Mouse (Mus musculus) hindbrain, embryonic 16.5 days (tissue): ENCODE data around the gene Avp. TPM values are rescaled to one million over a fixed set of nuclear protein-coding genes. Genes with fewer than 3 reads are reported as not detected.

Experiments used
- ATAC-seq: fragments of 200-750 bp; cut with Nextera tagmentation; 2 replicates; pipeline ENCODE4 v1.8.0; 2017; ENCODE audit warnings: moderate TSS enrichment, moderate library complexity
- H3K27ac ChIP-seq: fragments of 300-500 bp; sonication (generic); 2 replicates; pipeline ENCODE4 v1.5.1; 2014; ENCODE audit warnings: low read depth, mild to moderate bottlenecking, control low read depth, low read length, moderate library complexity
- H3K27me3 ChIP-seq: fragments of 300-500 bp; sonication (generic); replicated peaks from 2 replicates; pipeline ENCODE4 v1.6.1; 2014; ENCODE audit warnings: low read length; ENCODE audit not compliant: control insufficient read depth, insufficient read depth
- H3K36me3 ChIP-seq: fragments of 300-500 bp; sonication (generic); 2 replicates; pipeline ENCODE4 v1.6.1; 2014; ENCODE audit warnings: mild to moderate bottlenecking, low read length, moderate library complexity, mixed read lengths; ENCODE audit not compliant: control insufficient read depth, insufficient read depth
- H3K4me1 ChIP-seq: fragments of 300-500 bp; sonication (generic); 2 replicates; pipeline ENCODE4 v1.6.1; 2014; ENCODE audit warnings: low read depth, low read length; ENCODE audit not compliant: control insufficient read depth, insufficient read depth
- H3K4me2 ChIP-seq: fragments of 300-500 bp; sonication (generic); 2 replicates; pipeline ENCODE4 v1.6.1; 2014; ENCODE audit warnings: mild to moderate bottlenecking, low read length, control low read depth, moderate library complexity
- H3K4me3 ChIP-seq: fragments of 300-500 bp; sonication (generic); 2 replicates; pipeline ENCODE4 v1.5.1; 2014; ENCODE audit warnings: mild to moderate bottlenecking, low read length, control low read depth, moderate library complexity
- H3K9ac ChIP-seq: fragments of 300-500 bp; sonication (generic); 2 replicates; pipeline ENCODE4 v1.6.1; 2014; ENCODE audit warnings: low read depth, mild to moderate bottlenecking, control low read depth, low read length, moderate library complexity
- H3K9me3 ChIP-seq: fragments of 300-500 bp; sonication (generic); 2 replicates; pipeline ENCODE4 v1.6.1; 2014; ENCODE audit warnings: mild to moderate bottlenecking, low read length, moderate library complexity; ENCODE audit not compliant: control insufficient read depth
- WGBS: fragments of 180-500 bp; shearing (Covaris S2); extraction: QIAGEN DNeasy Blood & Tissue Kit; methylation state at CpG from one replicate; pipeline ENCODE4 v1.1.7; 2014; 5-methylcytosine and 5-hydroxymethylcytosine counted together
- polyA plus RNA-seq: library from polyadenylated mRNA; unstranded; fragments of >200 nt; fragmentation: Nextera tagmentation; extraction: Ambion mirVana; gene quantifications from 2 replicates; pipeline ENCODE4 v1.2.1, GENCODE M21; 2015

Avp gene
- 2.4 TPM in 1 of 2 replicates, not detected in the other for polyA plus RNA-seq

- no peak within 1 kb of the TSS for H3K4me2 ChIP-seq
- WGBS, result 34% methylated on average over 10 of the region's 10 CpGs
- no peak within 1 kb of the TSS for H3K4me3 ChIP-seq
- H3K27ac ChIP-seq, result no peak within 1 kb of the TSS
- no peak within 1 kb of the TSS for H3K9ac ChIP-seq
- no peaks in the 10 kb centered on the region for H3K36me3 ChIP-seq
- peaks cover 47% of the 10 kb centered on the region for H3K27me3 ChIP-seq
- H3K9me3 ChIP-seq, result no peaks in the 10 kb centered on the region
- ATAC-seq, result no peak
- peaks cover 9% of the 10 kb centered on the region for H3K4me1 ChIP-seq
These were observed at the start of gene Avp for GRCm38 (mm10) chr2:130582552-130582951. TSS of gene Avp (minus strand) at chr2:130582554.

- no peaks in the 10 kb centered on the region for H3K9me3 ChIP-seq
- H3K4me3 ChIP-seq, result peak within 1 kb of the TSS; percentile 95
- peaks cover under 1% of the 10 kb centered on the region; the same call in 1 of the 2 replicates for H3K36me3 ChIP-seq
- WGBS, result under 1% methylated on average over 20 of the region's 25 CpGs
- ATAC-seq, result peak; percentile 86
- H3K4me1 ChIP-seq, result peaks cover 16% of the 10 kb centered on the region
- peak within 1 kb of the TSS; percentile 76 for H3K27ac ChIP-seq
- H3K27me3 ChIP-seq, result peaks cover 8% of the 10 kb centered on the region
- peak within 1 kb of the TSS; percentile 90 for H3K9ac ChIP-seq
- peak within 1 kb of the TSS; percentile 93 for H3K4me2 ChIP-seq
These were observed 47.5 kb upstream of the Avp start, which contains the start of the genes Fastkd5 and Ubox5 for GRCm38 (mm10) chr2:130629839-130630203. TSS of gene Fastkd5 (minus strand) at chr2:130630027. TSS of gene Ubox5 (minus strand) at chr2:130630038.

GRCm38 (mm10) chr2:130629080-130629838 is 46.9 kb upstream of the Avp start:
- H3K27me3 ChIP-seq, result peaks cover 2% of the 10 kb centered on the region; the same call in 1 of the 2 replicates
- H3K9me3 ChIP-seq, result no peaks in the 10 kb centered on the region
- peak; percentile 60; the same call in 1 of the 2 replicates for ATAC-seq
- WGBS, result 2% methylated on average over 30 of the region's 37 CpGs
- H3K4me1 ChIP-seq, result peaks cover 10% of the 10 kb centered on the region
- peak overlapping the region; percentile 76 for H3K27ac ChIP-seq
- peaks cover 2% of the 10 kb centered on the region; the same call in 1 of the 2 replicates for H3K36me3 ChIP-seq
- peak overlapping the region; percentile 93 for H3K4me2 ChIP-seq
- peak overlapping the region; percentile 95 for H3K4me3 ChIP-seq
- H3K9ac ChIP-seq, result peak overlapping the region; percentile 90

GRCm38 (mm10) chr2:130628424-130628823 is 46.1 kb upstream of the Avp start:
- WGBS, result 52% methylated on average over 3 of the region's 3 CpGs
- no peak for ATAC-seq
- H3K9ac ChIP-seq, result no peak overlapping the region
- H3K9me3 ChIP-seq, result no peaks in the 10 kb centered on the region
- peaks cover 2% of the 10 kb centered on the region; the same call in 1 of the 2 replicates for H3K36me3 ChIP-seq
- peak overlapping the region; percentile 95; the same call in 1 of the 2 replicates for H3K4me3 ChIP-seq
- peak overlapping the region; percentile 93; the same call in 1 of the 2 replicates for H3K4me2 ChIP-seq
- H3K27me3 ChIP-seq, result no peaks in the 10 kb centered on the region
- H3K27ac ChIP-seq, result no peak overlapping the region
- peaks cover 8% of the 10 kb centered on the region for H3K4me1 ChIP-seq

- Histone ChIP-seq H3K36me3 (peaks cover 25% of the 10 kb centered on the region), H3K9me3 (no peaks in the 10 kb centered on the region), H3K27me3 (no peaks in the 10 kb centered on the region), H3K4me2 (no peak overlapping the region), H3K27ac (no peak overlapping the region), H3K9ac (no peak overlapping the region), H3K4me1 (no peaks in the 10 kb centered on the region), H3K4me3 (no peak overlapping the region)
- 89% methylated on average over 7 of the region's 7 CpGs for WGBS
- ATAC-seq, result no peak
These were observed 36.6 kb upstream of the Avp start for GRCm38 (mm10) chr2:130618972-130619371.

GRCm38 (mm10) chr2:130613091-130613490 is 30.7 kb upstream of the Avp start:
- Histone ChIP-seq H3K27me3 (no peaks in the 10 kb centered on the region), H3K27ac (no peak overlapping the region), H3K9me3 (no peaks in the 10 kb centered on the region), H3K36me3 (peaks cover 23% of the 10 kb centered on the region), H3K4me2 (no peak overlapping the region), H3K9ac (no peak overlapping the region), H3K4me1 (no peaks in the 10 kb centered on the region), H3K4me3 (no peak overlapping the region)
- no peak for ATAC-seq
- WGBS, result 52% methylated on average over 3 of the region's 3 CpGs

GRCm38 (mm10) chr2:130602195-130602594 is 19.8 kb upstream of the Avp start:
- H3K9me3 ChIP-seq, result no peaks in the 10 kb centered on the region
- no peak overlapping the region for H3K4me2 ChIP-seq
- no peaks in the 10 kb centered on the region for H3K4me1 ChIP-seq
- no peak overlapping the region for H3K9ac ChIP-seq
- H3K27ac ChIP-seq, result no peak overlapping the region
- peaks cover 19% of the 10 kb centered on the region for H3K36me3 ChIP-seq
- H3K27me3 ChIP-seq, result no peaks in the 10 kb centered on the region
- no peak overlapping the region for H3K4me3 ChIP-seq
- ATAC-seq, result no peak
- WGBS, result 85% methylated on average over 4 of the region's 4 CpGs

GRCm38 (mm10) chr2:130598399-130598798 is 16.0 kb upstream of the Avp start:
- 68% methylated on average over 3 of the region's 3 CpGs for WGBS
- H3K4me3 ChIP-seq, result no peak overlapping the region
- H3K4me1 ChIP-seq, result no peaks in the 10 kb centered on the region
- no peak overlapping the region for H3K27ac ChIP-seq
- no peak overlapping the region for H3K9ac ChIP-seq
- H3K9me3 ChIP-seq, result no peaks in the 10 kb centered on the region
- H3K4me2 ChIP-seq, result no peak overlapping the region
- no peaks in the 10 kb centered on the region for H3K27me3 ChIP-seq
- H3K36me3 ChIP-seq, result peaks cover 30% of the 10 kb centered on the region
- ATAC-seq, result no peak

- H3K9ac ChIP-seq, result no peak overlapping the region
- peaks cover 22% of the 10 kb centered on the region for H3K36me3 ChIP-seq
- H3K4me1 ChIP-seq, result no peaks in the 10 kb centered on the region
- 5% methylated on average over 1 of the region's 1 CpGs for WGBS
- no peaks in the 10 kb centered on the region for H3K9me3 ChIP-seq
- H3K27ac ChIP-seq, result no peak overlapping the region
- H3K4me3 ChIP-seq, result no peak overlapping the region
- no peaks in the 10 kb centered on the region for H3K27me3 ChIP-seq
- peak; percentile 71 for ATAC-seq
- no peak overlapping the region for H3K4me2 ChIP-seq
These were observed 15.3 kb upstream of the Avp start for GRCm38 (mm10) chr2:130597601-130598010.
